12 mouse cellular contexts compared by ENCODE assay signal in the genomic region with DNA sequence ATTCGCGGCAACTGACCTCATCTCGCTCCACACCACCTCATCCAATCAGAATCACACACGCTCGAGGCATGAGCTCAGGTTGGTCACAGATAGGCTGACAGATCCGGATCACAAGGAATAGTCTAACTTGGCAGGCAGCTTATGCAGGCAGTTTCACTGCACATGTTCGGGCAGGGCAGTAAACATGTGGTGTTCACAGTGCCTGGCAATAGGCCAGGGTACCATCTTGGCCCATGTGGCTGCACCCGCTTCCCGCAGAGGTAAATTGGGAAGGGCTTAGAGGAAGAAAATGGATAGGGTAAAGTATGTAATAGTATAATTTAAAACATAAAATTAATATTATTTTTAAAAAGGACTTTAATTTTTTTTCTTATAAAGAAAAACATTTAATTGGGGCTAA.
"Had no signal": no experiment of that assay in that cellular context is flagged by ENCODE, and none has a peak within 500 bp of the region (broad histone marks: within the 10 kb centered on the region; RNA-seq: fewer than 3 reads in every experiment).

No protein-coding gene starts in this region.

- ATAC-seq: liver, postnatal 0 days; midbrain, embryonic 16.5 days had no signal

- H3K9ac ChIP-seq: limb, embryonic 15.5 days; liver, embryonic 13.5 days; liver, postnatal 0 days; lung, embryonic 15.5 days; midbrain, embryonic 12.5 days had no signal

- H3K4me3 ChIP-seq: limb, embryonic 15.5 days; liver, embryonic 13.5 days; lung, embryonic 15.5 days; megakaryocyte, embryonic 14.5 days; midbrain, embryonic 12.5 days had no signal

- H3K9me3 ChIP-seq: limb, embryonic 15.5 days; liver, embryonic 13.5 days; lung, embryonic 15.5 days; megakaryocyte, embryonic 14.5 days; midbrain, embryonic 12.5 days had no signal

- H3K27me3 ChIP-seq: limb, embryonic 15.5 days; liver, embryonic 13.5 days; lung, embryonic 15.5 days; megakaryocyte, embryonic 14.5 days; midbrain, embryonic 12.5 days had no signal

- H3K36me3 ChIP-seq: limb, embryonic 15.5 days; liver, embryonic 13.5 days; lung, embryonic 15.5 days; midbrain, embryonic 12.5 days had no signal

- H3K27ac ChIP-seq: limb, embryonic 15.5 days; liver, embryonic 13.5 days; lung, embryonic 15.5 days; macrophage; midbrain, embryonic 12.5 days had no signal

- DNase-seq: kidney, postnatal 10 days; liver, embryonic 13.5 days; liver, postnatal 0 days; lung, postnatal 14 days; right cerebral cortex, postnatal 25 days; thymus, postnatal 36 days had no signal

- H3K4me2 ChIP-seq: limb, embryonic 15.5 days; liver, embryonic 13.5 days; lung, embryonic 15.5 days; midbrain, embryonic 12.5 days had no signal

- H3K4me1 ChIP-seq: limb, embryonic 15.5 days; liver, embryonic 13.5 days; lung, embryonic 15.5 days; megakaryocyte, embryonic 14.5 days; midbrain, embryonic 12.5 days had no signal
